Mouse (Mus musculus): ENCODE data around the gene Trim72. TPM values are rescaled to one million over a fixed set of nuclear protein-coding genes. Genes with fewer than 3 reads are reported as not detected.
"Not testable (repeated sequence)": the region's sequence is repeated elsewhere in the genome, so short reads cannot be mapped to it uniquely, and the experiment has no call there.

The Trim72 gene
- polyA plus RNA-seq, 1 experiment from 2014 or later = 0.54 TPM

DNA sequence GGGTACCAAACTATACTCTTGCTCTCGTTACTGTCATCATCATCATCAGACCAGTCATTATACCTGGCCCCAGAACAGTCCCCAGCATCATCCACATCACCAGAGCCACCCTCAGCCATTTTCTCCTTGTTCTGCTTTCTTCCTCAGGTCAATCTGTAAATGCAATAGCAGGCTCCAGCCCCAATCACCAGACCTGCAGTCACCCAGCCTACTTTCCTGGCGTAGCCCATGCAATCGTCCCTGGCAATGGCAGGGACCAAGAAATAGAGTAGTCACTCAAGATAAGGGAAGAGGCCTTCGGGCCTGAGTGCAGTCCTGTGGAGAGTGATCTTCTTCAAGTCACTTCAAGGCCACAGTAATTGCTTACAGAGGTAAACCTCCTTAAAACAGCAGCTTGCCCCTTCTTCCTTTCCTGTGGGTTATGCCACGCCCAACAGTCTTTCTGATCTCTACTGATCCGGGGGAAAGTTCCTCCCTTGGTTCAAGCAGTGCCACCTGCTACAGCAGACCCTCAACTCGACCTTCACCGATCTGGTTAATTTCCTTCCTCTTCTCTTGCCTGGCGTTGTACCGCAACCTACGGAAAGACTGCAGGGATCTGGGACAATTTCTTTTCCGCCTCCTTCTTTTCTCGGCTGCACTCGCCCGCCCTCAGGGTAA lies 38.5 kb downstream of the Trim72 start:
- not testable (repeated sequence) for H3K4me2 ChIP-seq (ENCODE audit: low read length); H3K27ac ChIP-seq (replicated peaks in 1 of 2; ENCODE audit: control insufficient read depth in 1 of 2, insufficient read depth in 1 of 2, low read depth in 2 of 2, low read length in 2 of 2); H3K9me3 ChIP-seq (ENCODE audit: control insufficient read depth, low read length); H3K27me3 ChIP-seq (ENCODE audit: control insufficient read depth, insufficient read depth, low read length); H3K36me3 ChIP-seq (ENCODE audit: control insufficient read depth, insufficient read depth, low read length); H3K4me1 ChIP-seq (ENCODE audit: control insufficient read depth in 2 of 2, insufficient read depth in 2 of 2, low read length in 2 of 2); H3K9ac ChIP-seq (ENCODE audit: low read length); H3K4me3 ChIP-seq (ENCODE audit: control insufficient read depth in 1 of 2, insufficient read depth in 1 of 2, low read depth in 1 of 2, low read length in 2 of 2); ATAC-seq (ENCODE audit: insufficient number of reproducible peaks, insufficient read depth, low FRiP score, low read depth)
- 73% methylated on average over 15 of the region's 15 CpGs for WGBS

DNA sequence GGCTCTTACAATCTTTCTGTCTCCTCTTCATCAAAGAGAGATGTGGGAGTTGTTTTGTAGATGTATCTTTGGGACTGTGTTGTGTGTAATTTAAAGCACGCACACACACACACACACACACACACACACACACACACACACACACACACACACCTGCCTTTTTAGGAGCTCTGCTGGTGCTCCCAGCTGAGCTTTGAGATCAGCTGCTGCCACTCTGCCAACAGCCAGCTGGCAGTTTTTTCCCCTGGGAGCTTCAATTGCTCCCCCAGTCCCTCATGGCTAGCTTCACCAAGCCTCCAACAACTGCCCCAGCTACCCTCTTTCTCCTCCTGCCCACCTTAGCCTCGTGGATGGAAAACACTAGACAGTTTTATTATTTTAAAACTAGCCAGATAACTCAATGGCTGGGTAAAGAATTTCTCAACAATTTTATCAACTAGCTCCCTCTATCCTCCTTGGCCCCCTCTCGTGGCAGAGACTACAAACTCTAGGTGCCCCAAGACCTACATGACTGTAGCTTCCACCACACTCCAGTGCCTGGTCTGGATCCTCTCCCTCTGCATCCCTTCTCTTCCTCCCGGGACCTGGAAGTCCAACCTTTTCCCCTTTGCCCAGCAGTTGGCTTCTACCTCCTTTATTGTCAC lies 40.5 kb downstream of the Trim72 start:
- ATAC-seq (ENCODE audit: insufficient number of reproducible peaks, insufficient read depth, low FRiP score, low read depth) = no peak
- H3K4me1 ChIP-seq (ENCODE audit: control insufficient read depth in 2 of 2, insufficient read depth in 2 of 2, low read length in 2 of 2) = no peaks in the 10 kb centered on the region
- 66% methylated on average over 4 of the region's 4 CpGs for WGBS
- no peak overlapping the region for H3K9ac ChIP-seq (ENCODE audit: low read length)
- H3K27me3 ChIP-seq (ENCODE audit: control insufficient read depth, insufficient read depth, low read length) = no peaks in the 10 kb centered on the region
- H3K4me2 ChIP-seq (ENCODE audit: low read length) = no peak overlapping the region
- H3K9me3 ChIP-seq (ENCODE audit: control insufficient read depth, low read length) = no peaks in the 10 kb centered on the region
- no peaks in the 10 kb centered on the region for H3K36me3 ChIP-seq (ENCODE audit: control insufficient read depth, insufficient read depth, low read length)
- no peak overlapping the region for H3K4me3 ChIP-seq (ENCODE audit: control insufficient read depth in 1 of 2, insufficient read depth in 1 of 2, low read depth in 1 of 2, low read length in 2 of 2)
- H3K27ac ChIP-seq (replicated peaks in 1 of 2; ENCODE audit: control insufficient read depth in 1 of 2, insufficient read depth in 1 of 2, low read depth in 2 of 2, low read length in 2 of 2) = no peak overlapping the region

DNA sequence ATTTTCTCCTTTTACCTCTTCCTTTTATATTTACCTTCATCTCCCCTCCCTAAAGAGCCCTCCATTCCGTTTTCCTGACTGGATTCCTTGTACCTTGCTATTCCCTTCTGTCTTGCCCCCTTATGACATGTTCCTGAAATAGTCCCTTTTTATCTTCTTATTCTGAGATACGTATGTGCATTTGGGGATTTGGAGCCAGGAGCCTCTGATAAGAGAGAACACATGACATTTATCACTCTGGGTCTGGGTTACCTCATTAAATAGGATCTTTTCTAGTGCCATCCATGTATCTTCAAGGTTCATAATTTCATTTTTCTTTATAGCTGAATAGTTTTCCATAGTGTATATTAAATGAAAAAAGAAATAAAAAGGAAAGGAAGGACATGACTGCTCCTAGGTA lies 41.9 kb downstream of the Trim72 start:
- H3K36me3 ChIP-seq (ENCODE audit: control insufficient read depth, insufficient read depth, low read length) = no peaks in the 10 kb centered on the region
- H3K27me3 ChIP-seq (ENCODE audit: control insufficient read depth, insufficient read depth, low read length) = no peaks in the 10 kb centered on the region
- no peak overlapping the region for H3K27ac ChIP-seq (replicated peaks in 1 of 2; ENCODE audit: control insufficient read depth in 1 of 2, insufficient read depth in 1 of 2, low read depth in 2 of 2, low read length in 2 of 2)
- no peak for ATAC-seq (ENCODE audit: insufficient number of reproducible peaks, insufficient read depth, low FRiP score, low read depth)
- no peak overlapping the region for H3K4me3 ChIP-seq (ENCODE audit: control insufficient read depth in 1 of 2, insufficient read depth in 1 of 2, low read depth in 1 of 2, low read length in 2 of 2)
- 20% methylated on average over 2 of the region's 2 CpGs for WGBS
- H3K4me1 ChIP-seq (ENCODE audit: control insufficient read depth in 2 of 2, insufficient read depth in 2 of 2, low read length in 2 of 2) = no peaks in the 10 kb centered on the region
- no peak overlapping the region for H3K4me2 ChIP-seq (ENCODE audit: low read length)
- H3K9me3 ChIP-seq (ENCODE audit: control insufficient read depth, low read length) = no peaks in the 10 kb centered on the region
- H3K9ac ChIP-seq (ENCODE audit: low read length) = no peak overlapping the region

DNA sequence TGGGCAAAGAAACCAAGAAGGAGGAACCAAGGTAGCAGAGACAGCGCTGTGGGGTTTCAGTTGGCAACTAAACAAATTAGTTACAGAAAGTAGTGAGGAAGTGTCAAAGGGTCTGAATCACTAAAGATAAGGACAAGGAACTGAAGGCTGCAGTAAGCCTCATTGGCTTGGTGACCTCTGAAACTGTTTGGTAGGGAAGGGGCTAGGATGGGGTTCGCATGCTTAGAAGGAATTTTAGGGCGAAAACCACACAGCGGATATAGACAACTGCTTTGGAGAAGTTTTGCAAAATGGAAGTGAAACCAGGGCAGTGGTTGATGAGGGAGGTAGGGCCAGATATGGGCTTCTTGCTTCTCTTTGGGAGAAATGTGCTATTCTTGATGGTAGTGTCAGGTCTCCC lies 45.1 kb downstream of the Trim72 start:
- Histone ChIP-seq H3K4me2 (ENCODE audit: low read length) (no peak overlapping the region), H3K4me3 (ENCODE audit: control insufficient read depth in 1 of 2, insufficient read depth in 1 of 2, low read depth in 1 of 2, low read length in 2 of 2) (no peak overlapping the region), H3K27ac (replicated peaks in 1 of 2; ENCODE audit: control insufficient read depth in 1 of 2, insufficient read depth in 1 of 2, low read depth in 2 of 2, low read length in 2 of 2) (no peak overlapping the region), H3K9ac (ENCODE audit: low read length) (no peak overlapping the region), H3K27me3 (ENCODE audit: control insufficient read depth, insufficient read depth, low read length) (no peaks in the 10 kb centered on the region), H3K36me3 (ENCODE audit: control insufficient read depth, insufficient read depth, low read length) (no peaks in the 10 kb centered on the region), H3K4me1 (ENCODE audit: control insufficient read depth in 2 of 2, insufficient read depth in 2 of 2, low read length in 2 of 2) (no peaks in the 10 kb centered on the region), H3K9me3 (ENCODE audit: control insufficient read depth, low read length) (no peaks in the 10 kb centered on the region)
- WGBS = 85% methylated on average over 4 of the region's 4 CpGs
- ATAC-seq (ENCODE audit: insufficient number of reproducible peaks, insufficient read depth, low FRiP score, low read depth) = no peak

DNA sequence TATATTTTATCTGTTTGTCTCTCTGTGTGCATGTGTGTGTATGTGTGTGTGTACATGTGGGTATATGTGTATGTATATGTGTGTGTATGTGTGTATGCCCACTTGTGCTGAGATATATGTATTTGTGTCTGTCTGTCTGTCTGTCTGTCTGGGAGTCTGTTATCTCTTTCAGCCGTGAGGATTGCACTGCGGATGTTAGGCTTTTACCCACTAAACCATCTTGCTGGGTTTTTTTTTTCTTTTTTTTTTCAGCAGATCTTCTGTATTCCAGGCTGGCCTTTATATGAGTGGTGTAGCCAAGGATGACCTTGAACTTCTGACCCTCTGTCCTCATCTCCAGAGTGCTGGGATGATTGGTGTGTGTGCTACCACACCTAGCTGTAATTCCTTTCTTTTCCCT lies 45.5 kb downstream of the Trim72 start:
- H3K4me3 ChIP-seq (ENCODE audit: control insufficient read depth in 1 of 2, insufficient read depth in 1 of 2, low read depth in 1 of 2, low read length in 2 of 2) = no peak overlapping the region
- 83% methylated on average over 2 of the region's 2 CpGs for WGBS
- H3K9me3 ChIP-seq (ENCODE audit: control insufficient read depth, low read length) = no peaks in the 10 kb centered on the region
- no peak for ATAC-seq (ENCODE audit: insufficient number of reproducible peaks, insufficient read depth, low FRiP score, low read depth)
- no peaks in the 10 kb centered on the region for H3K36me3 ChIP-seq (ENCODE audit: control insufficient read depth, insufficient read depth, low read length)
- H3K27me3 ChIP-seq (ENCODE audit: control insufficient read depth, insufficient read depth, low read length) = no peaks in the 10 kb centered on the region
- no peaks in the 10 kb centered on the region for H3K4me1 ChIP-seq (ENCODE audit: control insufficient read depth in 2 of 2, insufficient read depth in 2 of 2, low read length in 2 of 2)
- no peak overlapping the region for H3K27ac ChIP-seq (replicated peaks in 1 of 2; ENCODE audit: control insufficient read depth in 1 of 2, insufficient read depth in 1 of 2, low read depth in 2 of 2, low read length in 2 of 2)
- H3K9ac ChIP-seq (ENCODE audit: low read length) = no peak overlapping the region
- no peak overlapping the region for H3K4me2 ChIP-seq (ENCODE audit: low read length)

DNA sequence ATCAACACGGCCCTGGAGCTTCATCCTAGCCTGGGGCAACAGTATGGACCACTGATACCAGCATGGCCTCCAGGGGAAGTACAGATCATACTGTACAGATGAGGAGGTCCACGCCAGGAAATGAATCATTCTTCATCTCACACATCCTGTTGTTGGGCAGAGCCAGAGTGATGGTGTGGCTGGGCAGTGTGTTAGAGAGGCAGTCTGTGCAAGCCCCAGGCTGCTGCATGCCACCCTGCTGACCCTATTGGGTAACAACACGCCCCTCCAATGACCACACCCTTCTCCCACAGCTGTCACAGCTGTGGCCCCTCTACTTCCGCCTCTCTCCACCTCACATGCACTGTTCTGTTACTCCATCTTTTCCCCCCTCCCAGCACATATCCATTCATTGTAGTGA lies 47.0 kb downstream of the Trim72 start:
- Histone ChIP-seq H3K4me3 (ENCODE audit: control insufficient read depth in 1 of 2, insufficient read depth in 1 of 2, low read depth in 1 of 2, low read length in 2 of 2) (no peak overlapping the region), H3K4me2 (ENCODE audit: low read length) (no peak overlapping the region), H3K4me1 (ENCODE audit: control insufficient read depth in 2 of 2, insufficient read depth in 2 of 2, low read length in 2 of 2) (no peaks in the 10 kb centered on the region), H3K27me3 (ENCODE audit: control insufficient read depth, insufficient read depth, low read length) (no peaks in the 10 kb centered on the region), H3K9ac (ENCODE audit: low read length) (no peak overlapping the region), H3K27ac (replicated peaks in 1 of 2; ENCODE audit: control insufficient read depth in 1 of 2, insufficient read depth in 1 of 2, low read depth in 2 of 2, low read length in 2 of 2) (no peak overlapping the region), H3K9me3 (ENCODE audit: control insufficient read depth, low read length) (no peaks in the 10 kb centered on the region), H3K36me3 (ENCODE audit: control insufficient read depth, insufficient read depth, low read length) (no peaks in the 10 kb centered on the region)
- WGBS = 59% methylated on average over 4 of the region's 4 CpGs
- ATAC-seq (ENCODE audit: insufficient number of reproducible peaks, insufficient read depth, low FRiP score, low read depth) = no peak

DNA sequence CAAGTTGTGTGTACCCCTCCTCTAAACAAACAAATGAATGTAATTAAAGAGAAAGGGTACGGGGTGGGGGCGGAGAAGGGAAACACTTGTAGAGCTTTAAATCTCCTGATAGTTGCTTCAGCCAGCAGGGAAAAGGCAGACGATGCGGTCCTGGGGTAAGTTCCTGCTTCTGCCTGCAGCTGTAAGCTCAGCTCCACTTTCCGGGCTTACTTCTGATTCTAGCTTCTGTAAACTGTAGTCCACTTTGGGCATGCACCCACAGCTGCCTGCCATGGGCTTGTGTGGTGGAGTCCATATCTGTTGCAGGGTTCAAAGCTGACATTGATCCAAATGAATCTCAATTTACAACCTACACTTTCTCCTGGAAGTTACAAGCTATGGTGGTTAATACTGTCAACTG lies 49.3 kb downstream of the Trim72 start:
- H3K4me1 ChIP-seq (ENCODE audit: control insufficient read depth in 2 of 2, insufficient read depth in 2 of 2, low read length in 2 of 2) = no peaks in the 10 kb centered on the region
- no peaks in the 10 kb centered on the region for H3K36me3 ChIP-seq (ENCODE audit: control insufficient read depth, insufficient read depth, low read length)
- H3K4me2 ChIP-seq (ENCODE audit: low read length) = no peak overlapping the region
- no peak for ATAC-seq (ENCODE audit: insufficient number of reproducible peaks, insufficient read depth, low FRiP score, low read depth)
- H3K27me3 ChIP-seq (ENCODE audit: control insufficient read depth, insufficient read depth, low read length) = no peaks in the 10 kb centered on the region
- no peak overlapping the region for H3K9ac ChIP-seq (ENCODE audit: low read length)
- H3K27ac ChIP-seq (replicated peaks in 1 of 2; ENCODE audit: control insufficient read depth in 1 of 2, insufficient read depth in 1 of 2, low read depth in 2 of 2, low read length in 2 of 2) = no peak overlapping the region
- WGBS = 73% methylated on average over 5 of the region's 5 CpGs
- no peak overlapping the region for H3K4me3 ChIP-seq (ENCODE audit: control insufficient read depth in 1 of 2, insufficient read depth in 1 of 2, low read depth in 1 of 2, low read length in 2 of 2)
- no peaks in the 10 kb centered on the region for H3K9me3 ChIP-seq (ENCODE audit: control insufficient read depth, low read length)

DNA sequence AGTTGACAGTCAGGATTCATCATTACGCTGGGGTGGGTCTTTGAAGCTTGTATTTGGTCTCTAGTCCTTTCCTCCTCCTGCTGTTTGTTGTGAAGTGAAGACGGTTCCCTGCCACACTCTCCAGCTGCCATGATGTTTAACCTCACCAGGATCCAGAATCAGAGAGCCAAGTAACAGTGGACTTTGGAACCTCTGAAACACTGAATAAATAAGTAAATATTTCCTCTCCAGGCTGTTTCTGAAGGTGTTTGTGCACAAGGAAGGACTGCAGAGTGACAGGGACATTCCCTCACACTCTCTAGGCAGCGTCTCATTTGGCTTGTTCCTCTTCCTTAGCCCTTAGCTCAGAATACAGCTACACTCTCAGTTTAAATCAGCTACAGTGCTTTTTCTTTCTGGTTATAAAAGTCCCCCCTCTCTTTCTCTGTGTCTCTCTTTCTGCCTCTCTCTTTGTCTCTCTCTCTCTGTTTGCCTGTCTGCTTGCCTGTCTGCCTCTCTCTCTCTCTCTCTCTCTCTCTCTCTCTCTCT lies 53.2 kb downstream of the Trim72 start:
- WGBS = 48% methylated on average over 3 of the region's 3 CpGs
- no peaks in the 10 kb centered on the region for H3K4me1 ChIP-seq (ENCODE audit: control insufficient read depth in 2 of 2, insufficient read depth in 2 of 2, low read length in 2 of 2)
- ATAC-seq (ENCODE audit: insufficient number of reproducible peaks, insufficient read depth, low FRiP score, low read depth) = no peak
- no peaks in the 10 kb centered on the region for H3K9me3 ChIP-seq (ENCODE audit: control insufficient read depth, low read length)
- H3K27me3 ChIP-seq (ENCODE audit: control insufficient read depth, insufficient read depth, low read length) = no peaks in the 10 kb centered on the region
- no peak overlapping the region for H3K4me3 ChIP-seq (ENCODE audit: control insufficient read depth in 1 of 2, insufficient read depth in 1 of 2, low read depth in 1 of 2, low read length in 2 of 2)
- no peak overlapping the region for H3K27ac ChIP-seq (replicated peaks in 1 of 2; ENCODE audit: control insufficient read depth in 1 of 2, insufficient read depth in 1 of 2, low read depth in 2 of 2, low read length in 2 of 2)
- no peak overlapping the region for H3K9ac ChIP-seq (ENCODE audit: low read length)
- no peak overlapping the region for H3K4me2 ChIP-seq (ENCODE audit: low read length)
- H3K36me3 ChIP-seq (ENCODE audit: control insufficient read depth, insufficient read depth, low read length) = no peaks in the 10 kb centered on the region

Data from heart, embryonic 14.5 days (tissue).